Mouse (Mus musculus) activated CD4-positive, CD25-positive, alpha-beta regulatory T cell, adult 4 months (primary cell): Measurements from ENCODE around the gene Pigo. TPM values are rescaled to one million over a fixed set of nuclear protein-coding genes. Genes with fewer than 3 reads are reported as not detected.

ENCODE experiments used
- ATAC-seq: one replicate; pipeline ENCODE4 v1.8.0; 2017
- polyA plus RNA-seq, 2 experiments: library from polyadenylated mRNA; unstranded; fragments of 100-300 nt; shearing (Covaris generic); gene quantifications; one replicate each; pipeline ENCODE4 v1.2.1; 2017

Pigo gene
- polyA plus RNA-seq, result 10 to 100 TPM; 14.1 to 14.6 TPM

DNA sequence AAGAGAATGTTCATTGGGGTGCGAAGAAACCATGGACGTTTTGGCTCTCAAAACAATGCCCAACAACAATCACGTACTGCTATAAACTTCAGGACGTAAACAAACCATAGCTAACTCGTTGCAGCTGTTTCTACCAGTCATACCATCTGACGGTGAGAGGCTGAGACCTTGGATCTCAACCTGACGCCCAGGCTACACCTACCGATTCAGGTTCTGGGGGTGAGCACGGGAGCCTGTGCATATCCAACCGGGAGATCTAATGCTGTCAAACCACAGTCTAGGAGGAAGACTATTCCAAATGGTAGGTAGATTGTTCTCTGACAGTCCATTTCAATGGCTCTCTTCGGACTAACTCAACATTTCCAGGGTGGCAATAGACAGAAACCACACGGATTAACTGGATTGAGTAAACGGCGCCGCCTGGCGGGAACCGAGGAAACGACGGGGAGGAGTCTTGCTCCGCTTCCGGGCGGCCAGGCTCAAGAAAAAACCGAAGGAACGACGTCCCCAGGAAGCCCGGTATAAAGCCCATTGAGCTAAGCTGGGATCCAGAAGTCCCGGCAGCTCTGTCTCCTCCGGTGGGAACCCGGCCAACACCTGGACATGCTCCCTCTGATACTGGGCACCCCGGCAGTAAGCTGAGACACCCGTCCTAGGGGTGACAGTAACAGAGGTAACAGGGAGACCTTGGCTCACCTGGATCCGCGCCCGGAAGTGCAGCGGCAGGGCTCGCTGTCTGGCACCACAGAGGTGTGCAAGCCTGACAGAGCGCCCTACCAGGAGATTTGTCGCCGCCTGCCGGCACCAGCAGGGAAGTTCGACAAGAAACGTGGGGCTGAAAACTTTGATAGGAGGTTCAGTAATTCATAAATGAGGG is at the start of gene Pigo:
TSS of gene Pigo (minus strand) at position 736 of the 877 bp plus-strand sequence.
- ATAC-seq, result peak; percentile 93

DNA sequence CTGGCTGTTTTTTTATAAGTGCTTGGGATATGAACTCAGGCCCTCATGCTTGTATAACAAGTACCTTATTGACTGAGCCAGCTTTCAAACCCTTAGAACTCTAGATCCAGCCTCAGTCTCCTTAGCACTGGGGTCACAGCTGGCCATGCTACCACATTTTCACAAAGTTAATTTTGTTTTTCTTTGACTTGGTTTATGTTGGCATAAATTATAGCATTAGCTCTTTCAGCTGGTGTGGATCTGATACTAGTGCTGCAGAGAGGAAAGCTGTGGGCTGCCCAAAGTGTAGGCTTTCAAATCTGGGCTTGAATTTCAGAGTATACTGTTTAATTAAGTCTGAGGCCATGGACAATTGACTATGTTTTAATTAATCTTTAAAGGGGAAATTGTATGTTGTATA is 49.3 kb upstream of the Pigo start:
- ATAC-seq, result no peak

DNA sequence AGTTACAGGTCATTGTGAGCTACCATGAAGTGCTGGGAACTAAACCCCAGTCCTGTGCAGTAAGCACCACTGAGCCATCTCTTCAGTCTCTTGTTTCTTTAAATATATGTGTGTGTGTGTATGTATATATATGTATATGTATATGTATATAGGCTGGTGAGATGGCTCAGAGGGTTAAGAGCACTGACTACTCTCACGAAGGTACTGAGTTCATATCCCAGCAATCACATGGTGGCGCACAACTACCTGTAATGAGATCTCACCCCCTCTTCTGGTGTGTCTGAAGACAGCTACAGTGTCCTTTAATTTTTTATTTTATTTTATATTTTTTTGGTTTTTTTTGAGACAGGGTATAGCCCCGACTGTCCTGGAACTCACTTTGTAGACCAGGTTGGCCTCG is 39.9 kb upstream of the Pigo start:
- ATAC-seq, result no peak

DNA sequence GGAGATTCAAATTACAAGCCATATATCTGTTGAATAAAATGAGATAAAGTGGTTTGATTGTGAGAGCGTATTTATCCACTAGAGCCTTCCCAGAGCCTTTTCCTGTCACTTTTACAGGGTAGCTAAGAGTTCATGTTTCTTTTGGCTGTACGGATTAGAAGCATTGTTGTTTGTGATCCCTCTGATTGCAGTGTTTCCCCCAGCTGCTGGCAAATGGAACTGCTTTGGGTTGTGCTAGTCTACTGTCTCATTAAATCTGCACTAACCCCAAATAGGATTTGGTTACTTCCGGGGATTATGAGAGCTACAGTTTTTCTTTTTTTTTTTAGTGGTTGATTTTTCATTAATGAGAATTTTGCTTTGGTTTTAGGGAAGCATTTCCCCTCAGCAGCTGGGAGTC is 34.7 kb upstream of the Pigo start:
- ATAC-seq, result no peak

DNA sequence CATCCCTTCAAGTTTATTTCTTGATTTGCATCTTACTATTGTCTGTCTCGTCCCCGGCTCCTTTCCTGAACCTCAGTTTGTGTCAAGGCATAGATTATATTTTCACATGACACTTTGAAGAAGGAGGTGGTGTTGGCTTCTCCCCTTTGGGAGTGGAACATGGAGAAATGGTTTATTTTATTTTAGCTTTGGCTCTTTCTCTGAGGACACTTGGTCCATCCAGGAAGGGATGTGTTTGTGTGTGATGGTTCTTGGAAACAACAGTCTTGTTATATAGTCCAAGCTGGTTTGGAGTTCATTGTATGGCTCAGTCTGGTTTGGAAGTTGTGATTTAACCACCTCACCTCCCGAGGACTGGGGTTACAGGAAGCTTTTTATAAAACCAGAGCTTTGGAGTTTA is 34.1 kb upstream of the Pigo start:
- no peak for ATAC-seq

DNA sequence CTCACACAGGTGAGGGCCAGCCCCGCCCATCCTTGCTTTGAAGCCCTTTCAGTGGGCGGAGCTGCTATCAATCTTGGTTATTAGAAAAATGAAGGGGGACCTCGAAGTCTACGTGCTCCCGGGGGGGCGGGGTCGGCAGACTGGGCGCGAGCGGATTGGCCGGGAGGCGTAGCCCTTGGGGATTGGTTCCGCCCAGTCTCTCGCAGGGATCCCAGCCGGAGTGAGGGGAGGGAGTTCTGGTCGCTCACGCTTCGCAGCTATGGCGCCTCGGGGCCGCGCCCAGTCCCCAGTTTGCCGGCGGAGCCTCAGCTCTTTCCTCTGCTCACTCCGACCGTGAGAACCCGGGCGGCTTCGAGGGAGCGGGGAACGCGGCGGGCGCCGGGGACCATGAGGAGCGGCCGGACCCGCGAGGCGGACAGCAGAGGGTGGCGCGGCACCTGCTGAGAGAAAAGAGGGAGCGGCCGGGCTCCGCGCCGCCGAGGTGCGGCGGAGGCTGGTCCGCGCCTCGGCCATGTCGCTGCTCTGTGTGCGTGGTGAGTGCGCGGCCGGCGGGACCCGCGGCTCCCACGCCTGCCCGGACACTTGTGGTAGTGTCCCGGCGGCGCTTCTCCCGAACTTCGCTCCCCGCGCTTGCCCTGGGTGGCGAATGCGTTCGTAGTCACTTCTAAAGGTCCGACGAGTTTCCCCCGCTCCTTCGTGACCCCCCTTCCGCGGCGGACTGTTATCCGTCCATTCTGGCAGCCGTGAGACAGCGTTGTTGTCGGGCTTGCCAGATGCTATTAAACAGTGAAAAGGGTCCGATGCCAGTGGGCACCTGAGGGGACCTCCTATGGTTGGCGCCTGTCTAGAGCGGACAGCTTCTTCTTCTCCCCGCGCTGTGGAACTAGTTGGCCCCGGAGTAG is 33.4 kb upstream of the Pigo start, which contains the start of gene Unc13b:
TSS of gene Unc13b (plus strand) at position 201 of the 902 bp plus-strand sequence.
- peak; percentile 86 for ATAC-seq

DNA sequence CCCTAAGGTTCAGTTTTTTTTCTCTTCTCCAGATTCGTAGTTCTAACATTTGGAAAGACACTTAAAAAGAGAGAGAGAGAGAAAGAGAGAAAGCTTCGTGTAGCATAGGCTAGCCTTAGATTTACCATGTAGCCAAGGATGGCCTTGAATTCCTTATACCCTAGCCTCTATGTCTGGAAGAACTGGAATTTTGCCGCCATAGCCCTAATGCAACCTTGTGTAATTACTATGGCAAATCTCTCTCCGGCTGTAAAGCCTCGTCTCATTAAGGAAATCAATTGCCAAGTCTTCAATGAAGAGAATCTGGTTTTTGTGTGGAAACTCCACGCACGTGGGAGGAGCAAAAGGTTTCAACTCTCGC is 32.8 kb upstream of the Pigo start:
- ATAC-seq, result no peak

DNA sequence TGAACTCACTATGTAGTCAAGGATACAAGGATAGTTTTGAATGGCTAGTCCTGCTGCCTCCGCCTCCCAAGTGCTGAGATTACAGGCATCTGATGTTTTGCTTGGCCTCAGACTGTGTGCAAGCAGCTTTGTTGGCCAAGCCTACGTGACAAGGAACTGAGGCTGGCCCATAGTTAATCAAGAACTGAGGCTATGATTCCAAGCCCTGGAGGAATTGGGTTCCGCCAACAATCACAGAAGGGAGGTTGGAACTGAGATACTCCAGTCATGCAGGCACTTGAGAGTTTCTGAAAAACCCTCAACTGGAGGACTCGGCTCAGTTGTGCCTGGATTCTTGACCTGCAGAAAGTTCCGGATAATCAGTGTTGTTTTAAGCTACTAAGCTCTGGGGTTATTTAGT is 32.0 kb upstream of the Pigo start:
- no peak for ATAC-seq

DNA sequence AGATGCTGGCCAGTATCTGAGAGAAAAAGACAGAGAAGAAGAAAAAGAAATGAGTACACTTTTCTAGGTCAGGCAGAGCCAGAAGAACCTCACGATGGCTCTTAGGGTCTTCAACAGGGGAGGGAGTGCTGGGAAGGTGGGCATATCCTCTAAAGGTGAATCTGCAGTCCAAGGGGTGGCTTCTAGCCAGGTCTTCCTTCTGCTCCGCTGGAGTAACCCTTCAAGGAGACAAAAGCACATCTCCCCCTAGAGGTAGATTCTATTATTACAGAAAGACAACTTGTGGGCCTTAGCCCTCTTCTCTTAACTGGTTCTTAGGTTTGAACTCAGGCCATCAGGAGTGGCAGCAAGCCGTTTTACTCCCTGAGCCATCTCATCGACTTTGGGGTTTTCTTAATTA is 27.0 kb upstream of the Pigo start:
- peak; percentile 79 for ATAC-seq

DNA sequence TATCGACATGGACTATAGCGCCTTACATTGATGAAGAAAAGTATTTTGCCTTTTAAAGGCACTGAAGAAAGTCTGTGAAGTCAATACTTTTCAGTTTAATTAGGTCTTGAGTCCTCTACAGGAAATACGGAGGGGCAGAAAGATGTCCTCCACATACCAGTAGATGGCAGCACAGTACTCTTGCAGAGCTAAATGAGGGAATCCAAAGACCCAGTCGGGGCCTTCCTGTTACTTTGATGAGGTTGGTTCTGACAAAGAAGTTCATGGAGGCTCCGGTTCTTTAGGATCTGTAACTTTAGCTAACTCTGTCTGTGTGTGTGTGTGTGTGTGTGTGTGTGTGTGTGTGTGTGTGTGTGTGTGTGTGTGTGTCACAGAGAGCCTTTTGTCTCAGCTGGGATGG is 21.6 kb upstream of the Pigo start:
- peak; percentile 41 for ATAC-seq

DNA sequence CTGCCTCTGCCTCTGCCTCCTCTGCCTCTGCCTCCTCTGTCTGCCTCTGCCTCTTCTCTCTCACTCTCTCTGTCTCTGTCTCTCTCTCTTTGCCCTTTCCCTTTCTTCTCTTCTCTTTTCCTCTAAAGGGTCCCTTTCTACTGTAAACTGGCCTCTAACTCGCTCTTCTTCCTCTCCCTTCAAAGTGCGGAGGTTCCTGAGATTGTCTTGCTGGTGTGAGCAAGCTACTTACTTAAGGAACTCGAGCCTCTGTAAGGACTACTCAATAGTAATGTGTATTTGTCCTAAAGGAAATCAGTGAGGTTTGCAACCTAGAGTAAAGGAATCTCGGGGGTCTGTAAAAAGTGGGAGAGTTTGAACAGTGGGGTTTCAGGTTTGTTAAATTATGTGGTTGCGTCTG is 21.0 kb upstream of the Pigo start:
- no peak for ATAC-seq

DNA sequence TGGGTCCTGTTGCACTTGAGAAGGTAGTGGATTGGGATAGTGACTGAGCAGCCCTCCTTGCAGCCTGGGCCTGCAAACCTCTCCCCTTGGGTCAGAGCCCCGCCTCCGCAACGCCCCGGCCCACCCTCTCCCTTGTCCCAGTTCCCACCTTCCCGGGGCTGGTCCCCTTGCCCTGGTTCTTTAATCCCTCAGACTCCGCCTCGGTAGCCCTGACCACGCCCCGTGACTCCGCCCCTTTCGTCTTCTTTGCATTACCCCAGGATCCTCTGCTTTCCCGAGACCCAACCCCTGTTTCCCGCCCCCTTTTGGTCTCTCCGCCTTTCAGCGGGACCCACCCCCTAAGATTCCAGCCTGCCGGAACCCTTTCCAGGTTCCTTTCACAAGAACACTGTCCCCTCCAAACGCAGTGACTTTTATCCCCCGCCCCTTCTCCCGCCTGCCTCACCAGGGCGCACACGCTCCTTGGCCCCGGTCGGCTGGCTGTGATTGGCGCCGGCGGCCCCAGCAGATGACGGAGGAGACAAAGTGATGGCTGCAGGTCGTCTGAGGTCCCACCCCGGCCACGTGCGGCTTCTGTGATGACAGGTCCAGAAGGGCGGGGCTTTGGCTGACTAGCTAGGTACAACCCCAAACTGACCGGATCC is 20.2 kb upstream of the Pigo start, which contains the start of gene Fam214b:
TSS of gene Fam214b (minus strand) at position 562 of the 644 bp plus-strand sequence.
- peak; percentile 71 for ATAC-seq

DNA sequence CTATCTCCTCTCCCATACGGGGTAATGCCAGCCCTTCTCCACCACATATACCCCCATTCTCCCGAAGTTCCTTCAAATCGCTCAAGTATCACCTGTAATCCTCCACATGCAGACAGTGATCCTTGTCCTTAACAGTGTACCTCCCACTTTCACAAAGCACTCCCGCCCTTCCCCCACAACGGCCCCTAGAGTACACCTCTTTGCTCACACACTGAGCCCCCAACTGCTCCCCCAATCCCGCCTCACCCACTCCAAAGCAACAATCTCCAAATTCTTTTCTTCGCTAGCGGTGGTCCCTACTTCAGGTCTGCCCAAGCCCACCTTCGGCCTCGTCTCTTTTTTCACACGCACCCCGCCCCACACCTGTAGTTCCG is 19.7 kb upstream of the Pigo start:
- ATAC-seq, result no peak

DNA sequence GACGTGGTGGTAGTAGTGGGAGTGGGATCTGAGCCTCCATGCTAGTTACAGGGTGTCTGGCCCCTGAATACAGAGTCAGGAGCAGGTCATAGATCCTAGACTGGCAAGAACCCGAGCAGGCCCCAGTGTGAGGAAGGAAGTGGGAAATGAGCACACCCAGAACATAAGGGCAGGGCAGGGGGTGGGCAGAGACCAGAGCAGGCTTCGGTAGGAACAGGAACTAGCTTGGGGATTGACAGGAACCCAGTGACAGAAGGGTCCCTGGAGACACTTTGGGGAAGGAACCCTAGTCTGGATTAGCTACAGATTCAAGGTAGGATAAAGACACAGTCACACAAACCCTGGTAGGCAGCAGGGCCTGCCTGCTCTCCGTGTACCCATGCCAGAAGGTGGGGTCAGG is 19.1 kb upstream of the Pigo start:
- ATAC-seq, result no peak

DNA sequence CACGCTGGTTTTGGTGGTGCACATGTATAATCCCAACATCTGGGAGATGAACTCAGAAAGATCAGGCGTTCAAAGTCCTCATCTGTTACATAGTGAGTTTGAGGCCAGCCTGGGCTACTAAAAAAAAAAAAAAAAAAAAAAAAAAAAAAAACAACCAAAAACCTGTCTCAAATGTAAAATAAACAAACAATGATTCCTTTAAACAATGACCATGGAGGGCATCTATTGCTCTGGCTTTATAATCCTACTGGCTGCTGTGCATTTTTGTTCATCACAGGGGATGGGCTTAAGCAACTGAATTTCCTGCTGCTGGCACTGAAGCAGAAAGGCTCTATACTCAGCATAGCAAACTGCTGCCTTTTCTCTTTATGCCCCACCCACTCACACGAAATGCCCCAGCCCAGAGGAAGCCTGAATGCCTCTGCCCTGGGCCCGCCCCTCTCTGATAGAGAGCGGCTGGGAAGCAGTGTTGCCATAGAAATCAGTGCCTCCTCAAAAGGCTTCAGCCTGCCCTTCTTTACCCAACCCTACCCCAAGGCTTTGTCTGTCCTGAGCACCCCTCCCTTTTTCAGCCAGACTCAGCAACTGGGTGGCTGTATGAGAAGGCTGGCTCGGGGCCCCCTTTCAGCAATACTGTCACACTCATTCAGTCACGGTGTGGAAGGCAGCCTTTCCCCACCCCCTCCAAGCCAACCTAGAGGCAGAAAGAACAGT is 18.2 kb upstream of the Pigo start:
- ATAC-seq, result peak; percentile 57

DNA sequence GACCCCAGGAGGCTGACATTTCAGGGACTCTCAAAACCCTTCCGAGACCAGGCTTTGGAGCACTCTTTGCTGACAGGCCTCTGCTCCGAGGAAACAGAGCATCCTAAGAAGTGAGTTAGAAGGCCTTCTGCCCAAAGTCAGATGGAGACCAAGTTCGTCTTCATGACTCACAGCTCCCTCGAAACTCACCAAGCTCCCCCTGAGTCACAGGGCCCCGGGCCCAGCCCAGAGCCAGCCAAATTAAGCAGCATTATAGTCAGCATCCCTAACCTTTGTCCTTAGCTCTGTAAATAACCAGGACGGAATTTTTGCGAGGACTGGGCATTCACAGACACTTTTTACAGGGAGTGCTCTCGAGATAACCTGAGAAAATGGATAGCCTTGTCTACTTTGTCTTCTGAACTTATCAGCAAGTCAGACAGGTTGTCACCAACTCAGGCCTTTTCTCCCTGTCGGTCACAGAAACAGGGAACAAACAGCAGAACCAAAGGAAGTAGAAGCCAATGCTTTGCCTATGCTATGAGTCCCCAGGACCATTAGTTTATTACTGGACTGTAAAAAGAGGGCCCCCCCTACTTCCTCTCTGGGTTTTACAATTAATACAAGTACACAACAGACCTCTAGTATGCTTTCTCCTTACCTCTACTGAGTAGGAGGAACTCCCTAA is 15.4 kb upstream of the Pigo start:
- no peak for ATAC-seq

DNA sequence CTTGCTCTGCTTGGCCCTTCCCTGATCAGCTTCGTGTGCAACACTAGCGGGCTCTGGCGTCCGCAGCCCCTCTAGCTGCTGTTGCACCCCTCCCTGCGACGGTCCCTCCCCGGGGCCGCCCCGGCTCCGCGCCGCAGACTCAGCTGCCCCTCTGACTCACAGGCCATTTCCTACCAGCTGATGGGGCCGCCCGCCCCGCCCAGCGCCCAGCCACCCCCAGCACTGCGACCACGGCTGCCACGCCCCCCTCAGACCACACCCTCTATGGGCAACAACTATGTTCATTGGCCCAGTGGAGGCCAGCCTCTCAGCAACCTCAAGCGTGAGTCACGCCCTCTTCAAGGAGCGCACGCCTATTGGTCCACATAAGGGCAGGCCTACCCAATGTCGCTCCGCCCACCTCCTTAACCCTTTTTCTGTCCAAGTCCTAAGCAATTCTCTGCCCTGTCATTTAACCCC is 14.5 kb upstream of the Pigo start:
- peak; percentile 89 for ATAC-seq

DNA sequence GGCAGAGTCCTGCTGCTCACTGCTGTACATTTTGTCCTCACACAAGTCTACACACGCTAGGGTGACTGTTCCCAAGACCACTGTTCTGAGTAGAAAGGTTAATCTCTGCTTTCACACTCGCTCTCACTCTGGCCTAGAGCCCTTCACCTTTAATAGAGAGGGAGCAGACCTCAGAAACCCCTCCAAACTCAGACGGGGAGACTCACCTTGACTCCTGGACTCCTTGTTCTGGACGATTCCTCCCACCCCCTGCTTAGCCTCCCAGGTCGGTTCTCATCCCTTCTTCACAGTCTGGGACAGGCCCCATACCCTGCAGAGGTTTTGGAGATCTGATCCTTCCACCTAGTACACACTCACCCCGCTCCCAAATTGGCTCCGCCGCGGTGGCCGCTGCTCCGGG is 14.0 kb upstream of the Pigo start:
- no peak for ATAC-seq

DNA sequence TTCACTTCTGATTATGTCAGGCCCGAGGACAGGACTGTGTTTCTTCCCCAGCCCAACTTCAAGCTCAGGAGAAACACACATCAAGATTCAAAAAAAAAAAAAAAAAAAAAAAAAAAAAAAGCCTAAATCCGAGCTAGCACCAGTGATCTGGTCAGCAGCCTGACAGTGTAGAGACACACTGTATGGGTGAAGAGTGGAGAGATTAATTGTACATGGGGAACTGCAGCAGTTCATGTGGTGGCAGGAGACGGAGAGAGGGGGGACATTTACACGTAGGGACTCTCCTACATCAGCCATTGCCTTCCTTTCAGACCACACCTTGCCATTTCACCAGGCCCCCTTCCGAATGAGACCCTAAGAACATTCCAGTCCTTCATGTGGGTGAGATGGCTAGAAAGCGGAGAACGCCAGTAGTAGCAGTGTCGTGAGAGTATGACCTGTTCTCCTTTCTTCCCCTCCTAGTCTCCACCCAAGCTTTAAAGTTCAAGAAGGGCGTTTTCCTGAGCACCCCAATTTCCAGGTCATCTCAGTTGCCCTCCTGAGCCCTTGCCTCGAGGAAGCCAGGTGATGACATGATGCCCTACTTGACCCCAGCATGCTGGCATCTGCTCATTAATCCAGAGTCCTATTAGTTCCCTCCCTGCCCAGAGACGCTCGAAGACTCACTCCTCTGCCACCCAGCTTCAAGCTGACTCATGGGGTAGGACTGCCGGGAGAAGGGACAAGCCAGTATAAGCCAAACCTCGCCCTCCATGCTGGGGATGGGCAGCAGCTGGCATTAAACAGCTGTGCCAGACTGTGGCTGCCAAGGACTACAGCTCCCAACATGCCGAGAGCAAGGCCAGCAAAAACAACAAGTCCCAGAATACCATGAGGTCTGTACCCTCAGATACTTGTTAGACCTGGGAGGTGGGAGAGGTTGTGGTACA is 13.2 kb upstream of the Pigo start:
- ATAC-seq, result no peak

DNA sequence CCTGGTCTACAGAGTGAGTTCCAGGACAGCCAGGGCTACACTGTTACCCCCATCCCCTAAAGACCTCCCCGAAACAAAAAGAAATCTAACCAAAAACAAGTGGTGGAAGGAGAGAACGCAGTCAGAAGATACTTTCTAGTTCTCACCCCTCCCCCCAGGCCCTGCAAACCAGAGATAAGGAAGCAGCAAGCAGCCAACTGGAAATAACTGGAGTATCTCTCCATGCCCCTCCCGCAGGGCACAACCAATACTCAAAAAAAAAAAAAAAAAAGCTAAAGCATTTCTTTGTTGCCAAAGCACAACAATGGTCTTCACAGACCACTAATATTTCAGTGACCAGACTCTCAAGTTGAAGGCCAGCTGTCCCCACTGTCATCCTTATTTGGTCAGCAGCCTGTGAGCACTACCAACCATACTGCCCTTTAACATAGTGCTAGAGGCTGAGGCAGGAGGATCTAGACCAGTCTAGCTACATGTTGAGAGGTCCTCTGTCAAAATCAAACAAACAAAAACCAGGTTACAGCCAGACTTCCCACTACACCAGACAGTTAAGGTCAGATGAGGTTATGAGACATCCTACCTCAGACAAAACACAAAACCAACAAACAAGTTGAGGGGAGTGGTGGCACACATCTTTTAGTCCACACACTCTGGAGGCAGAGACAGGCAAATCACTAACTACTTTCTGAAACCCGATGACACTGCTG is 12.4 kb upstream of the Pigo start:
- no peak for ATAC-seq
